Comparison of ENCODE assay signal across 8 mouse cellular contexts in genomic region chr2:140670457-140670856, GRCm38 (mm10). TPM values are rescaled to one million over a fixed set of nuclear protein-coding genes. Genes with fewer than 3 reads are reported as not detected.
DNase-seq lines count a peak whose midpoint lies in the region; ATAC-seq and TF ChIP-seq lines count a peak whose summit lies in the region.

No protein-coding gene starts in this region.

- peaks cover 11% of the 10 kb centered on the region for H3K4me1 ChIP-seq in testis, adult 2 months (ENCODE audit: control insufficient read depth, insufficient read depth, low read length)
- peaks cover 18% of the 10 kb centered on the region for H3K4me1 ChIP-seq in embryonic facial prominence, embryonic 14.5 days (ENCODE audit: control insufficient read depth, insufficient read depth, low read length)
- H3K4me1 ChIP-seq in hindbrain, embryonic 13.5 days (replicated peaks): peaks cover 21% of the 10 kb centered on the region
- H3K4me1 ChIP-seq in lung, embryonic 14.5 days (ENCODE audit: insufficient read depth): no peaks in the 10 kb centered on the region; the same call in 1 of the 2 replicates

- peak overlapping the region; percentile 81 for H3K9ac ChIP-seq in embryonic facial prominence, embryonic 14.5 days (ENCODE audit: low read depth, low read length)
- H3K9ac ChIP-seq in hindbrain, embryonic 13.5 days: peak overlapping the region; percentile 77
- H3K9ac ChIP-seq in lung, embryonic 14.5 days: peak overlapping the region; percentile 63

- H3K27ac ChIP-seq in testis, adult 2 months (ENCODE audit: control insufficient read depth, insufficient read depth, low read depth, low read length): no peak overlapping the region
- peak overlapping the region; percentile 88 for H3K27ac ChIP-seq in embryonic facial prominence, embryonic 14.5 days (replicated peaks; ENCODE audit: low read depth, low read length)
- H3K27ac ChIP-seq in hindbrain, embryonic 13.5 days: peak overlapping the region; percentile 84
- H3K27ac ChIP-seq in lung, embryonic 14.5 days (ENCODE audit: low read depth): 0 out of 2 replicates have a peak overlapping the region, but pooled peaks have one; percentile 48

- TF ChIP-seq CTCF in testis, adult 2 months (IDR thresholded peaks at IDR 0.05; ENCODE audit: control insufficient read depth, insufficient read depth, insufficient replicate concordance, low read depth, low read length): no peak
- TF ChIP-seq CTCF in lung, embryonic 14.5 days (IDR thresholded peaks at IDR 0.05; ENCODE audit: low read depth): no peak

- ATAC-seq in embryonic facial prominence, embryonic 14.5 days (ENCODE audit: low read depth): peak; percentile 20; the same call in 1 of the 2 replicates
- ATAC-seq in hindbrain, embryonic 13.5 days (ENCODE audit: low FRiP score): peak; percentile 46; the same call in 1 of the 2 replicates
- peak; percentile 22 for ATAC-seq in lung, embryonic 14.5 days (ENCODE audit: insufficient read depth)

- no peak for DNase-seq in testis, postnatal 14 days (ENCODE audit: low spot score)
- DNase-seq in embryonic facial prominence, embryonic 14.5 days (ENCODE audit: low spot score): peak; percentile 79
- peak; percentile 53 to 69 for DNase-seq in layer of hippocampus, postnatal 14 days (ENCODE audit: low spot score in 2 of 2)
- peak; percentile 71 for DNase-seq in lung, embryonic 14.5 days
- peak; percentile 71 for DNase-seq in retina, postnatal 1 day
- DNase-seq in spleen, adult 18-20 months: no peak

- under 1% methylated on average over 12 of the region's 12 CpGs for WGBS in embryonic facial prominence, embryonic 14.5 days
- WGBS in hindbrain, embryonic 13.5 days: under 1% methylated on average over 12 of the region's 12 CpGs
- 1% methylated on average over 12 of the region's 12 CpGs for WGBS in lung, embryonic 14.5 days

- H3K36me3 ChIP-seq in testis, adult 2 months (ENCODE audit: control insufficient read depth, insufficient read depth, low read length): no peaks in the 10 kb centered on the region
- no peaks in the 10 kb centered on the region for H3K36me3 ChIP-seq in embryonic facial prominence, embryonic 14.5 days (ENCODE audit: control insufficient read depth, insufficient read depth, low read length)
- no peaks in the 10 kb centered on the region for H3K36me3 ChIP-seq in hindbrain, embryonic 13.5 days
- H3K36me3 ChIP-seq in lung, embryonic 14.5 days (ENCODE audit: insufficient read depth): no peaks in the 10 kb centered on the region

- TF ChIP-seq POLR2A in testis, adult 2 months (IDR thresholded peaks at IDR 0.05; ENCODE audit: control insufficient read depth, low read depth, low read length): no peak

- H3K9me3 ChIP-seq in embryonic facial prominence, embryonic 14.5 days (ENCODE audit: control insufficient read depth, low read length): no peaks in the 10 kb centered on the region
- H3K9me3 ChIP-seq in hindbrain, embryonic 13.5 days: no peaks in the 10 kb centered on the region
- no peaks in the 10 kb centered on the region for H3K9me3 ChIP-seq in lung, embryonic 14.5 days (ENCODE audit: low read depth, low read length)

- H3K4me3 ChIP-seq in testis, adult 2 months (ENCODE audit: control insufficient read depth, low read depth, low read length): peak overlapping the region; percentile 55
- peak overlapping the region; percentile 59 for H3K4me3 ChIP-seq in embryonic facial prominence, embryonic 14.5 days (ENCODE audit: low read depth, low read length)
- peak overlapping the region; percentile 58 for H3K4me3 ChIP-seq in hindbrain, embryonic 13.5 days
- H3K4me3 ChIP-seq in lung, embryonic 14.5 days (ENCODE audit: low read depth, low read length): peak overlapping the region; percentile 45

- H3K27me3 ChIP-seq in testis, adult 2 months (ENCODE audit: control insufficient read depth, insufficient read depth, low read length): no peaks in the 10 kb centered on the region
- H3K27me3 ChIP-seq in embryonic facial prominence, embryonic 14.5 days (replicated peaks; ENCODE audit: control insufficient read depth, insufficient read depth, low read length): no peaks in the 10 kb centered on the region
- H3K27me3 ChIP-seq in hindbrain, embryonic 13.5 days: peaks cover 6% of the 10 kb centered on the region; the same call in 1 of the 2 replicates
- no peaks in the 10 kb centered on the region for H3K27me3 ChIP-seq in lung, embryonic 14.5 days (ENCODE audit: insufficient read depth, low read length)

- H3K4me2 ChIP-seq in embryonic facial prominence, embryonic 14.5 days (ENCODE audit: low read depth, low read length): peak overlapping the region; percentile 71
- peak overlapping the region; percentile 61 for H3K4me2 ChIP-seq in hindbrain, embryonic 13.5 days
- H3K4me2 ChIP-seq in lung, embryonic 14.5 days: peak overlapping the region; percentile 70

RNA-seq across cellular contexts. Expression of gene Flrt3, which starts 0.8 kb away (rescaled TPM):
- 0.40 and 0.51 TPM in 2 replicates for polyA plus RNA-seq in testis, adult 2 months (2012; rRNA removed)
- 43.1 and 58.6 TPM in 2 replicates for polyA plus RNA-seq in embryonic facial prominence, embryonic 14.5 days (2014; fragmentation: Nextera tagmentation; extraction: Ambion mirVana)
- polyA plus RNA-seq in hindbrain, embryonic 13.5 days (2015; fragmentation: Nextera tagmentation; extraction: Ambion mirVana): 35.4 and 38.2 TPM in 2 replicates
- 10 to 100 TPM; 35.9 TPM for total RNA-seq in layer of hippocampus, postnatal 14 days (2021)
- polyA plus RNA-seq in lung, embryonic 14.5 days (2014; fragmentation: Nextera tagmentation; extraction: Ambion mirVana): 10.2 and 13.7 TPM in 2 replicates

Comparison
In these comparisons a context has a peak if more than half of its experiments do, and no peak if none do; other contexts are left out.
1. DNase-seq: peak in embryonic facial prominence, embryonic 14.5 days (single experiment), layer of hippocampus, postnatal 14 days (2 of 2), lung, embryonic 14.5 days (single experiment) and retina, postnatal 1 day (single experiment); none in testis, postnatal 14 days (single experiment) and spleen, adult 18-20 months (0 of 2).
2. Peak in every context shown above with its lines, with median percentiles within 50 percentile points of each other: H3K4me3 ChIP-seq, ATAC-seq, H3K4me2 ChIP-seq and H3K9ac ChIP-seq.